Mouse (Mus musculus) natural killer cell, adult 2 months (primary cell): ENCODE results near the gene Mef2d.
A peak's percentile ranks its signal among the peaks of the same experiment; 100 is the strongest.

Experiments used
- DNase-seq, 2 experiments: peaks; one replicate each; pipeline ENCODE4 v3.0.0; 2022; ENCODE audit warnings: low spot score in 2 of 2

Mef2d gene

DNA sequence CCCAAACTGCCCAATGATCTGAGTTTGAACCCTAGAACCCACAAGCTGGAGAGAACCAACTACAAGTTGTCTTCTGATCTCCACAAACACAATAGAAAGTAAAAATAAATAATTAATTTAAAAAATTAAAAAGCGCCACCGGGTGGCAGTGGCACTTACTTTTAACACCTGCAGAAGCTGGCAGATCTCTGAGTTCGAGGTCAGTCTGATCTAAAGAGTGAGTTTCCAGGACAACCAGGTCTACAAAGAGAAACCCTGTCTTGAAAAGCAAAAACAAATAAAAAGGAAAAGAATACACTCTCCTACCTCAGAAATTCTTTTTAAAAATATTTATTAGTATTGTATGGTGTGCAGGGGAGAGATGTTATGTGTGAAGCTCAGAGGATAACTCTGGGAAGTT is 4.4 kb upstream of the Mef2d start:
- DNase-seq, result peak; percentile 60 to 63

DNA sequence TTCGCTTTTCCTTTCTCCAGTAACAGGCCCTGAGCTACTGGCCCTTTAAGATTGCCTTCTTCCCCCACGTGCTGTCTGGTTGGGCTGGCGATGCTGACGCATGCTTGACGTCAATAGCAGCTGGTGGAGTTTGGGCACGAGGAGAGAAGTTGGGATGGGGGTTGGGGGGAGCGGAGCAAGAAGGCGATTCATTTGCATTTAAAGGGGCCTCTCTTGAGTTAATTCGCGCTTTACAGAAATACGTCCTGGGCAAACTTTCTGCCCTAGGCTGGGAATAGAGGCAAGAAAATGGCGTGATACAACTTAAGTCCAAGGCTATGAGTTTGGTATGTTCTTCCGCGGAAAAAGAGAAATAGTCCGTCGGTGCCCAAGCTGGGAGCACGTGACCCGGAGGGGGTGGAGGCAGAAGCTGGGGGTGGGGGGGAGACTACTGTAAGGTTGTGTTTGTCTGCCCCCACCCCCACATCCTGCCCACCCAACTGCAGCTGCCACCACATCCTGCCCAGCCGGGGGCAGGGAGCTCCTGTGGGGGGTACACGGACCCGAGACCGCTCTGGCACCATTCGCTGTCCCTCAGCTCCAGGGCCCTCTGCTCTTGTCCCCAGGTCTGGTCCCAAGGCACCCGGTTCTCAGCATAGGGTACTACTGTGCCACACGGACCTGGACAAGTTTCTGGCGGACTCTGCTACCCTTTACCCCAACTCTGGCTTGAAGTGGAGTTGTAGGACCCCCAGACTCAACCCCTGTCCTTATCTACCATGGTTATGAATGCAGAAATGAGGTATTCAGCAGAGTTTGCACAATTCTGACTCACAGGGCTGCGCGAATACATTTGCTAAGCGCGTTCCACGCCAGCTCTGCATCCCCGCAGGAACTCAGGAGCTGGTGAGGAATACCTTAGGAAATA is 3.6 kb upstream of the Mef2d start:
- peak; percentile 96 to 97 for DNase-seq

DNA sequence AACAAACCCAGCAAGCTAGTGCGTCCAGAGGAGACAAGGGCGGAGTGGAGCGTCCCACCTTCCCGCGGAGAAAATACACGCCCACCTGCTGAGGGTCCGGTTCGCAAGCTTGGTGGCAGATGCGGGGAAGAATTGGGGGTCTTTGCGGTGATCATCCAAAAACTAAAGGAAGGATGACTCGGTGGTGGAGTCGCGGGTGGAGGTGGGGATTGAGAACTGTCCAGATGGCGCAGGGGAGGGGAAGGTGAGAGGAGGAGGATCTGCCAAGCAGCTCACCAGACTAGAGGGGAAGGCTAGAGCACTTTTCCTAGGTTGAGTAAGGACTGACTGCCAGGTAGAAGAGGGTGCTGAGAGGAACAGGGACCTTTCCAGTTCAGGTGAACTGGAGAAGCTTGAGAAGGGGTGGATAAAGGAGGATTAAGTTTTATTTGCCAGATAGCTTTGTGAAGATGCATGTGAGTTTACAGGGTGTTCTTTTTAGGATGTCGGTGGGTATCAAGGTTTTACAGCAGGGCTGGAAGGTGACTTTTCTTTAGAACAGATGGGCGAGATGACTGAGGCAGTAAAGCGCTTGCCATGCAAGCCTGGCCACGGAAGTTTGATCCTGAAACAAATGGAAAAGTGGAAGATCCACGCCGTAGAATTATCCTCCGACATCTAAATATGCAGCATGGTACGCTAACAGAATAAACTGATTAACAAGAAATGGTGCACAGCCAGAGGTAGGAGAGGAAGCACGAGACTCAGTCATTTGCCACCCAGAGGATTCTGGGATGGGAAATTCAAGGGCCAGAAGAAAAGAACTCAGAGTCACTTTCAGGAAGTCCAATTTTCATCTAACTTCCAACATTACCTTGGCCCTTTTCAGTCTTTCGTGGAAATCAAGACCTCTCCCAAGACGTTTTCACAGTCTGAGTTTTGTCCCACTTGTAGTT is 2.7 kb upstream of the Mef2d start:
- peak in 1 of 2 experiments; percentile 40 for DNase-seq

DNA sequence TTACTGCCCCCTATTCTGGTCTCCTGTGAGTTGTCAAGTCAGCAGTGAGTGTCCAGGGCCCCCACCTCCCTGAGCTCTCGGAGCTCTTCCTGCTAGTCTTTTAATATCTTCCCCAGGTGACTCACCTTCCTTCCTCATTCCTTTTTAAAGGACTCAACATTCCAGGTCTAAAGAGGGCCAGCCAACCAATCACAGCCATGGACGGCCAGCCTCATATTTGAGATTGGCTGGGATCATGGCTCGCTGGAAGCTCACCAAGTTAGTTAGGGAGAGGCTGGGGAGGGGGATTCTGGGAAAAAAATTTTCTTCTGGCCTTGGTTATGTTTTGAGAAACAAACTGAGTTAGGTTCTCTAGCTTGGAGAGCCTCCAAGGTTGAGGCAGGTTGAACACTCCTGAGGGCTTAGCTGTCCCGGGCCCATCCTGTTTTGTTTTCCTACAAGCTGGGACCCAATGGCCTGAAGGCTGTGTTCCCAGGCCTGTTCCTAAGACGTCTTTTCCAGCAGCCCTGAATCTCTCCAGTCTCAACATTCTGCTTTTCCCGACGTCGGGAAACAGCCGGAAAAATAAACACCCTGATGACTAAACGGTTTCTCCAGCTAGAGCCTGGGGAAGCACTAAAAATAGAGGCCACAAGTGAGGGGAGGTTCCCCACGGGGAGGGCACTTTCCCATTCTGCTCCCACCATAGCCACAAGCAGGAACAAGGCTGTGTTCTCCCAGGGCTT is 1.8 kb upstream of the Mef2d start:
- no peak for DNase-seq

DNA sequence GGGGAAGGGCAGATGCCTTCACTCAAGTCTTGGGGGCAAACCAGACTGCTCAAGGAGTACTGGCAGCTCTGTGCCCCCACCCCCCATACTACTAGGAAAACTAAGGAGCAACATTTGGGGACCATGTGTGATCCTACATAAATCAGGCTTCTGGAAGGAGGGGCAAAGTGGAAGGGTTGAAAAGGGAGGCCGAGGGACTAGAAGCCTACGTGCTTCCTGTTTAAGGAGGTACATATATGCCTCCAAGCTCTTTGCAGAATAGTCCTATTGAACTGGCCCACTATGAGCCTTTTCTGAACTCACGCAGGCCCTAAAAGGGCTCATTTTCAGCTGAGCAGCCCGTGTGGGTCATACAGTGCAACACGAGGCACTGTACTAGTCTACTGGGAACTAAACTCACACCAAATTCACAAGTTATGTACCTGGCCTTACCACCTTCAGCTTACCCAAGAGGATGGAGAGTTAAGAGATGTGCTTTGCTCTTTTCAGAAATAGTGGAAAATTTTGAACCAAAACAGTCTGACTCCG is 1.2 kb upstream of the Mef2d start:
- peak; percentile 54 to 66 for DNase-seq

DNA sequence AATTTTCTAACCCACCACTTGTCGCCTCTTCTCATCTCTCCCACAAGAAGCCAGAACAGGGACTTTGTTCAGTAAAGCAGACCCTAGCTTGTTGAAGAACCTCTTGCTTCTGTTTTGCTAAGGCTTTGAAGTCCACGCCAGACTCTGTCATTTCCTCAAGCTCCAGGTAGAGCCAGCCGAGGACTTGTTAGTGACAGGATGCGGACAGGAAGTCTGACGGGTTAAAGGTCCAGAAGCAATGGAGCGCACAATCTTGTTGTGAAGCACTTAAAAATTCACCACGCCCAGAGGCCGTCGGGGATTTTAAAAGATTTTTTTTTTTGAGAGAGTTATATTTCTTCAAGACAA is 759 bp upstream of the Mef2d start:
- DNase-seq, result peak; percentile 82 to 88

DNA sequence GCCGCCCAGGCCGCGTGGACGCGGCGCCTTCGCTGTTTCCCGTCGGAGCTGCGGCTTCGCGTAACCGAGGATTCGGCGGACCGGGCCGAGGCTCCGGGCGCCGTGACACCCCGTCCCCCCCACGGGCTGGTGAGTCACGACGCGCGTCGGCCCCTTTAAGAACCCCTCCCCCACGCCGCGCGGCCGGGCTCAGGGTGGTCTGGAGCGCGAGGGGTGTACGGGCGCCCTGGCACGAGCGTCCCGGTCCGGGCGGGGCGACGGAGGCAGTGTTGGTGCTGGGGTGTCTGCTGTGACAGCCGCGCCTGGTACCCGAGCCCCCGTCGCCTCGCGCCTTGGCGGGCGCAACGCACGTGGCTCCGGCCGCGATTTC is 359 bp downstream of the Mef2d start:
- peak in 1 of 2 experiments; percentile 61 for DNase-seq

DNA sequence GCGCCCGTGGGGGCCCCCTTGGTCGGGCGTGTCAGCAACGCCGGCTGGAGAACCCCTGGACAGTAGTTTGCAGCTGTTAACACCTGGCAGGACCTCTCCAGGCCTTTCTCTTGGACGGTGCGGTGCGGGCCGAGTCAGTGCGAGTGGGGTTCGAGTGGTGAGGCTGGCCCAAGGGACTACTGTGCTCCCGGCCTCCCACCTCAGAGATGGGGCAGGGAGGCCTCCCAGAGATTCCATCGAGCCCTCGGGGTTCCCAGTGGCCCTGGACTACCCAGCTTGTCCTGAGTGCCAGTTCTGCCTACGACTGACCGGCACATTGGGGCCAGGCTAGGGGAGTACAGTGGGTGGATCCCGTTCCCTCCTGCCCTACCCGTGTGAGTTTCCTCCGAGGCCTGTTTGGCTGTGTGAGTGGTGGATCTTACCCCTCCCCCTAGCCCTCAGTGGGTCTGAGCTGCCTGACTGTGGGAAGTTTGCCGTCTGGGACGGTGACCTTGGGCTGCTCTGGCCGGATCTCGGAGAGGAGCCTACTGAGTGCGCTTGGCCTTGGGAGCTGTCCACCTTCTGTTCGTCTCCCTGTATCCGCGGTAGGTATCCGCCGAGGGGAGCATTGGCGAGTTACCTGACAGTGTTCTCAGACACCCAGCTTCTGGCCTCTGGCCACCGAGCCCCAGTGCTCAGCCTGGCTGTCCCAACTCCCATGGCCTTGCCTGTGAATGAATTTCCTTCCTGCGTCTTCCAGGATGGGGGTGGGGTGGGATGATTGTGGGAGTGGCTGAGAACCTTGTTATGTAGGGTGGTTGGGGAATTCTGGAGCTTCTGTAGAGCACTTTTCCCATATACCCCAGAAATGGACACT is 972 bp downstream of the Mef2d start:
- DNase-seq, result peak in 1 of 2 experiments; percentile 35

DNA sequence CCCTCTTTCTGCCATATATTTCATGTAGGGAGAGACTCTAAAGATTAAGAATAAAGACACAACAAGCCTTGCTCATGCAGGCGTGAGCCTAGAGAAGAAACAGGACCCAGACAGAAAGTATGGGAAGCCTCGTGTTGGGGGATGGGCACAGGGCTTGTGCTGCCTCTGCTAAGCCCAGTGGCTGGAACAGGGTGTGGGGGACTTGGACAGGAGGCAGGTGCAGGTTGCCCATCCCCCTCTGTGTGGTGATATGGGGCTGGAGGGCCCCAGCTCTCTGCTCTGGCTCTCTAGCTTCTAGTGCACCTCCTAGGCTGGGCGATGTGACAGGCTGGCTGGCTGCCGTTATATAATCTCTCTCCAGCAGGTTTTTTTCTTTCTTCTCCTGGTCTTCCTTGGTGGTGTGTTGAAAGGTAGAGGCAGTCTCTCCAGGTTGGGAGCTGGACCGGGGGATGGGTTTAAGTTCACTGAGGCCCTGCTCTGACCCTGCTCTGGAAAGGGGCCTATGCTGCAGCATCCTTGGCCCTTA is 1.9 kb downstream of the Mef2d start:
- DNase-seq, result no peak

DNA sequence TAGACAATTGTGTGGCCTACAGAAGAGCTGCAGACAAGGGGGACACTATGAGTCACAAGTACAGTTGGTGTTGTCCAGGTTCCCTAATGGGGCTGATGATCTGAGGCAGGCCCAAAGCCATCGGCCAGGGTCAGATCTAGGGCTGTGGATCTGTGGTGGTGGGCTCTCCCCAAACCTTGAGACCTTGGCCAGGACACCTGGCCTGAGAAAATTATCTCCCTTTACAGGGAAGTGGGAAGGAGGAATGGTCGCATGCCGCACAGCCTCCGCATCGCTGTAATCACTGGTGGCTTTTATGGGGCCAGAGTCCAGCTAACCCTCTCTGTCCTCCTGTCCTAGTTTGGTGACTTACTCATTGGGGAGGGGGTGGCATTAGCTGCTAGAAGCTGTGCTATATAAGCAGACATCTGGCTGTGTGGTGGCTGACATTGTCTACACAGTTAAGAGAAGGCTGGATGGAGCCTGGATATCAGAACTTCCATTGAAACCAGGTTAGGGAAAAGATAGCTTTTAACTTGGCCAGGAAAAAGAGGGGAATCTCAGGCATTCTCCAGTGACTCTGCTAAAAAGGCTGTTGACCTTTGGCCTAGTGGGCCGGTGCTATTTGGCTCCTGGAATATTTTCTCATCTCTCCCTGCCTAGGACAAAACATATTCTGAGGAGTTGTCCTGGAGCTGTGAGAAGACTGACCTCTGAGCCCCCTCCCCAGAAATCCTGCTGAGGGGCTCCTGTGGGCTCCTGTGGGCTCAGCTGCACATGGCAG is 2.7 kb downstream of the Mef2d start:
- DNase-seq, result no peak

DNA sequence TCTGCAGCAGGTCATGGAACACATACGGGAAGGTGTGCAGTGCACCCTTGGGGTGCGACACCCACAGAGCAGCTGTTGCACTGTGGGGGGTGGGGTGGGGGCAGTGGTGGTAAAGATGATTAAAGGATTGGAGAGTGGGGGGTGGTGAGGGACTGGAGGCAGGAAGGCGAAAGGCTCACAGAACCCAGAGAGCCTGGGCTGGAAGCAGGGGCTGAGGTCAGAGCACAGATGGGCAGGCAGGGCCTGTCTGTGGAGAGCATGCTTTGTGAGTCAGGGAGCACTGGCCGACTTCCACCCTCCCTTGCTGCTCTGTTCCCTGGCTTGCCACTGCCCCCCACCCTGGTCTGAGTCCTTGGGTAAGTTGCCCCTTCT is 3.2 kb downstream of the Mef2d start:
- no peak for DNase-seq

DNA sequence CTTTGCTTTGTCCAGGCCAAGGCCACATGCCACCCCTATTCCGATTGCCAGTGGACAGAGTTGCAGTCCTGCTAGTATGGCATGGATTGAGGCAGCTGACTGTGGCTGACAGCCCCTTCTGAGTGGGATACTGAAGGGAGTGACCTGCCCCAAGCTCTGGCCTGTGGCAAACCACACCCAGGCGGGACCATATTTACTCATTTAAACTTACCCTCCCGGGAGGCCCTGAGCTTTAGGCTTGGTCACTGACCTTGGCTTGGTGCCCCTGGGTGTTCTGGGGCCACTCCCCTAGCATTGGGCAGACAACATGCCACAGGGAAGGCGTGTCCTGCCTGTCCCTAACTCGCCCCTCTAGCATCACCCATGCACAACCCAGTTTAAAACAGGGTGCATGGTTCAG is 3.8 kb downstream of the Mef2d start:
- no peak for DNase-seq

DNA sequence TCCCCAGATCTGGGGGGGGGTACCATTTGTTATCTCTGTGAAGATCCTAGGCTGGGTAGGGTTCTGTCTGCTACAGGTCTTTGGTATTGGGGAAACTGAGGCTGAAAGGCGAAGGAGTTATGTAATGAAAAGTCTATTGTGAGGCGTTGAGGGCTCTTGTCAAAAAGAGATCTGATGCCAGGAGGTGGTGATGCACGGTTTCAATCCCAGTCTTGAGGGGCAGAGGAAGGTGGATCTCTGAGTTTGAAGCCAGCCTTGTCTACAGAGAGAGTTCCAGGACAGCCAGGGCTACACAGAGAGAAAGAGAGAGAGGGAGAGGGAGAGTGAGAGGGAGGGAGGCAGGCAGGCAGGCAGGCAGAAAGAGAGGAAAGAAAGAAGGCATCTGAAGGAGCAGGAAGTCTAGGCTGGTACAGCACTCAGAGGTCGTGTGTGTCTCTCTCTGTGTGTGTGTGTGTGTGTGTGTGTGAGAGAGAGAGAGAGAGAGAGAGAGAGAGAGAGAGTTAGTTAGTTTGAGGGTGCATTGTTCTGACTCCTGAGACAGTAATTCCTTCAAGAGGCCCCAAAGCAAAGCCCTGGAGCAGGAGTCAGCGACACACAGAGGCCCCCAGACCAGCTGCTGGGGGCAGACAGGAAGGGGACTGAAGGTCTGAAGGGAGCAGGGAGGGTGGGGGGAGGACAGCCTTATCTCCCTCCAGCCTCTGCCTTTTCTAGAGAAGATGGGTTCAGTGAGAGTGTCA is 4.4 kb downstream of the Mef2d start:
- no peak for DNase-seq

DNA sequence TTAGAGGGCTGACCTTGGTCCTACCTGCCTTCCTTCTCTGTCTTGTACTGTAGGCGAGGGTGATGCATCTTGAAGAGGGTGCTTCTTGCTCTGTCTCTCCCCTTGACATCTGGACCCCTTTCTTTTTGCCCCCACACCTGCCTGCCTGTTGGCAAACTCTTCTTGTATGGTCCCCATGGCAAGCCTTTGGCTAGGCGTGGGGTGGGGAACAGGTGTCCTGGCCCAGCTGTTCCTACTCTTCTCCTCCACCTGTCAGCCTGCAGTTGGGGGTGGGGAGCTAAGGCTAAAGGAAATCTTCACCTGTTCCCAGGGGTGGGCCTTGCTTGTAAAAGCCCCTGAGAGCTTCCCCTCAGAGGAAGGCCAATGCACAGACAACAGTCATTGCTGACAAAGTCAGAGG is 5.3 kb downstream of the Mef2d start:
- no peak for DNase-seq

DNA sequence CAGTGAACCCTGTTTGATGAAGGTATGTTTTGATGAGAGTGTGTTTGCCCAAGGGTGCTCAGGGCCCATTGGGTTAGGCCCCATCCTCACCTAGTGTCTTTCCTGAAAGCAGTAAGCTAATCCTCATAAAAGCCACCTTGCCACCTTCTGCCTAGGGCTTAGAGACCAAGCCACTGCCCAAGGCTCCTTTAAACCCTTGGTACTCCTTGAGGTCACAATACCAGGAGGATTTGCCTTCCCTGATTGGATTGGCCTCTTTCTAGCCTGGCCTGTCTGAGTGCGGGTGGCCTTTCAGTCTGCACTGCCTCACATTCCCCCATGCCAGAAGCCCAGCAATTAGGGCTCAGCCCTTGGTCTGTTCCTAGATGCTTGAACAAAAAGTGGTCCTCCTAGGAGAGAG is 5.7 kb downstream of the Mef2d start:
- DNase-seq, result no peak

DNA sequence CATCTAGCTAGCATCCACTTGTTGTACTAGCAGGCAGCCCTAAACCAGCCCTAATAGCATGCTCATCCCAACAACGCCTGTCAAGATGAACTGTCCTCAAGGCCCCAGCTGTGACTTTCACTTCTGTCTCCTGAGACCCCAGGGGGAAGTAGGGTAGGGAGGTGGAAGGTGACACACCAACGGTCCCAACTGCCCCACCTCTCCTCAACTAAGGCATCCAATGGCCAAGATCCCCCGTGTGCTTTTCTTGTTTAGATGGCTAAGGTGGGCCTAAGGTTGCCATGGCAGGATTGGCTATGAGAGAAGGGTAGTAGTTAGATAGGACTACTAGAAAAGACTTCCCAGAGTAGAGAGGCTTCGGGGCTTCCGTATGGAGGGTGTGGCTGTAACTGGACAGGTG is 6.2 kb downstream of the Mef2d start:
- DNase-seq, result peak in 1 of 2 experiments; percentile 75

DNA sequence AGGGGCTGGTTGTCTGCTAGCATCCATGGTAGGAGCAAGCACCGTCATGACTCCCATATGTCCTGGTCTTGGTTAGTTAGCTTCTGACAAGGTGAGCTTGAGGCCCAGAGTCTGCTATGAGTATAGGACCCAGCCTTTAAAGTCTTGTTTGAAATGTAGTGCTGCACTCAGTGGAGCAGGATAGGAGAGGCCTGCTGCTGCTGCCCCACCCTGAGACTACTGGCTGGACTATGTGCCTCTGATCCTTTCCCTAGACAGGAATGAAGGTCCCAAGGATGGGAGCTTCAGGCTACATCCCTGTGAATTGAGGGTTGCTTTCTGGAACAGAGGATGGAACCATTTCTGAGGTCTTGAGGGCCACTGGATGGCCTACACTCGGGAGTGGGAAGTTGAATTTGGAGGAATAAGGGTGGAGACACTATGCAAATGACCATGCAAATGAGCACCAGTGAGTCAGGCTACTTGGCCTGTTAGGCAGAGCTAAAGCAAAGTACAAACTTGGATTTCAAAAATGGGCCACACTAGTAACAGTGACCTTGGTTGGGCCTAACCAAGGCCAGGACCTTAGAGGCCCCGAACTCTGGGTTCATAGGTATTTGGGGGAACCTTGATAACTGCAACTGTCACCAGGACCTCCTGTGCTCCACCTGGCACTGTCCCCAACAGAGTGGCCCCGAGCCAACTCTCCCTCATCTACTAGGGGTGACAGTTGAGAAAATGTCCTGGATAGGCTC is 6.8 kb downstream of the Mef2d start:
- no peak for DNase-seq

DNA sequence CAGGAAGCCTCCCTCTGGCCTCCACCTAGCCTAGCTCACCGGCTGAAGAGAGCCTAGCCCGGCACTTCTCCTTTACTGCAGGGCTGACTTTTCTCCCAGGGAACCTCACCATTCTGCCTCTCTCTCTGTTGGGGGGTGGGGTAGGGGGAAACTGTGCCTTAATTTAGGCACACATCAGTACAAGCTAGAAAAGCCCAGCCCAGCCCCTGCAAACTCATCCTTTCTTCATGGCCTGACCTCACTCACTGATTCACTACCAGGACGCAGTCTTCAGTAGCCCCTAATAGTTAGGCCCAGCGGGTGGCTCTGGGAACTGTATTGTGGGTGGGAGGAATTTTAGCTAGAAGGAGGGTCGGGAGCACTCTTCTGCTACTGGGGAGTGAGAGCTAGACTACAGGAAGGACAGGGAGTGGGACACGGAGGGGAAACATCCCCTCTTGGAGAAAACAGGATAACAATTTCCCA is 7.4 kb downstream of the Mef2d start:
- DNase-seq, result no peak
